9 mouse cellular contexts compared by ENCODE assay signal in genomic region chr11:106976194-106976593, GRCm38 (mm10). TPM values are rescaled to one million over a fixed set of nuclear protein-coding genes. Genes with fewer than 3 reads are reported as not detected.
DNase-seq lines count a peak whose midpoint lies in the region; ATAC-seq and TF ChIP-seq lines count a peak whose summit lies in the region.
"Had no signal": no experiment of that assay in that cellular context is flagged by ENCODE, and none has a peak within 500 bp of the region (broad histone marks: within the 10 kb centered on the region; RNA-seq: fewer than 3 reads in every experiment).

No protein-coding gene starts in this region.

- H3K27me3 ChIP-seq in heart, embryonic 16.5 days (ENCODE audit: control insufficient read depth, insufficient read depth, low read length) = no peaks in the 10 kb centered on the region
- H3K27me3 ChIP-seq in liver, embryonic 14.5 days (ENCODE audit: control insufficient read depth, insufficient read depth, low read length) = no peaks in the 10 kb centered on the region
- no peaks in the 10 kb centered on the region for H3K27me3 ChIP-seq in cerebellum, adult 2 months (ENCODE audit: control insufficient read depth, insufficient read depth, low read length)
- H3K27me3 ChIP-seq in hindbrain, embryonic 14.5 days (ENCODE audit: control insufficient read depth, insufficient read depth, low read length) = no peaks in the 10 kb centered on the region

- TF ChIP-seq POLR2A in cerebellum, adult 2 months (IDR thresholded peaks at IDR 0.05; ENCODE audit: borderline replicate concordance, insufficient read depth, low read length) = no peak

- H3K27ac ChIP-seq in heart, embryonic 16.5 days (ENCODE audit: low read length) = peak overlapping the region; percentile 71
- no peak overlapping the region for H3K27ac ChIP-seq in liver, embryonic 14.5 days
- H3K27ac ChIP-seq in cerebellum, adult 2 months (ENCODE audit: insufficient read depth, low read length) = no peak overlapping the region
- H3K27ac ChIP-seq in hindbrain, embryonic 14.5 days = no peak overlapping the region
- H3K27ac ChIP-seq: layer of hippocampus, adult 2 months had no signal

- no peak overlapping the region; the same call in 1 of the 2 replicates for H3K4me2 ChIP-seq in heart, embryonic 16.5 days (ENCODE audit: low read depth, low read length)
- no peak overlapping the region for H3K4me2 ChIP-seq in liver, embryonic 14.5 days (ENCODE audit: low read depth)
- no peak overlapping the region for H3K4me2 ChIP-seq in hindbrain, embryonic 14.5 days (replicated peaks)

- H3K4me1 ChIP-seq in heart, embryonic 16.5 days (ENCODE audit: control insufficient read depth, insufficient read depth, low read length) = peaks cover 10% of the 10 kb centered on the region; the same call in 1 of the 2 replicates
- H3K4me1 ChIP-seq in liver, embryonic 14.5 days (replicated peaks; ENCODE audit: control insufficient read depth in 2 of 2, insufficient read depth in 2 of 2, low read length in 1 of 2) = no peaks in the 10 kb centered on the region
- H3K4me1 ChIP-seq in cerebellum, adult 2 months (ENCODE audit: control insufficient read depth, insufficient read depth, low read length) = no peaks in the 10 kb centered on the region
- no peaks in the 10 kb centered on the region for H3K4me1 ChIP-seq in hindbrain, embryonic 14.5 days (replicated peaks; ENCODE audit: control insufficient read depth, insufficient read depth, low read length)

- DNase-seq in urinary bladder, postnatal 4 days (ENCODE audit: low spot score in 2 of 2) = peak; percentile 46 to 67
- no peak for DNase-seq in urinary bladder, postnatal 10 days (ENCODE audit: low spot score)
- no peak for DNase-seq in liver, embryonic 14.5 days (ENCODE audit: low read depth in 3 of 3, low spot score in 3 of 3)
- DNase-seq in cerebellum, adult 2 months = no peak
- no peak for DNase-seq in right cerebral cortex, postnatal 4 days
- no peak for DNase-seq in hindbrain, embryonic 14.5 days (ENCODE audit: low spot score)
- no peak for DNase-seq in MN1 (ENCODE audit: low spot score)

- WGBS in heart, embryonic 16.5 days = 56% methylated on average over 8 of the region's 8 CpGs
- 75% methylated on average over 8 of the region's 8 CpGs for WGBS in liver, embryonic 14.5 days (ENCODE audit: insufficient replicate concordance)
- WGBS in cerebellum, adult 2 months = 48% methylated on average over 8 of the region's 8 CpGs
- 86% methylated on average over 8 of the region's 8 CpGs for WGBS in hindbrain, embryonic 14.5 days

- no peak overlapping the region for H3K4me3 ChIP-seq in heart, embryonic 16.5 days (ENCODE audit: low read length)
- H3K4me3 ChIP-seq in liver, embryonic 14.5 days (ENCODE audit: insufficient read depth in 1 of 2, low read depth in 2 of 2, low read length in 2 of 2) = no peak overlapping the region
- H3K4me3 ChIP-seq in cerebellum, adult 2 months (replicated peaks; ENCODE audit: insufficient read depth, low read depth, low read length) = no peak overlapping the region
- H3K4me3 ChIP-seq in hindbrain, embryonic 14.5 days (replicated peaks; ENCODE audit: low read length) = no peak overlapping the region
- H3K4me3 ChIP-seq: layer of hippocampus, adult 2 months had no signal

- no peak for TF ChIP-seq CTCF in liver, embryonic 14.5 days (IDR thresholded peaks at IDR 0.05; ENCODE audit: low read depth)
- no peak for TF ChIP-seq CTCF in cerebellum, adult 2 months (IDR thresholded peaks at IDR 0.05; ENCODE audit: borderline replicate concordance, insufficient read depth, low read depth, low read length)

- 0 out of 2 replicates have a peak overlapping the region, but pooled peaks have one; percentile 25 for H3K9ac ChIP-seq in heart, embryonic 16.5 days (ENCODE audit: low read length)
- no peak overlapping the region for H3K9ac ChIP-seq in liver, embryonic 14.5 days (replicated peaks)
- no peak overlapping the region for H3K9ac ChIP-seq in hindbrain, embryonic 14.5 days

- no peaks in the 10 kb centered on the region; the same call in 1 of the 2 replicates for H3K9me3 ChIP-seq in heart, embryonic 16.5 days (replicated peaks; ENCODE audit: control insufficient read depth, low read length)
- no peaks in the 10 kb centered on the region for H3K9me3 ChIP-seq in liver, embryonic 14.5 days (ENCODE audit: control insufficient read depth, low read length)
- no peaks in the 10 kb centered on the region for H3K9me3 ChIP-seq in hindbrain, embryonic 14.5 days (ENCODE audit: control insufficient read depth, low read length)

- TF ChIP-seq EP300 in liver, embryonic 14.5 days (IDR thresholded peaks at IDR 0.05; ENCODE audit: low read depth) = no peak

- H3K36me3 ChIP-seq in heart, embryonic 16.5 days (ENCODE audit: control insufficient read depth, insufficient read depth) = no peaks in the 10 kb centered on the region
- H3K36me3 ChIP-seq in liver, embryonic 14.5 days (replicated peaks; ENCODE audit: control insufficient read depth, insufficient read depth, low read depth) = no peaks in the 10 kb centered on the region
- no peaks in the 10 kb centered on the region for H3K36me3 ChIP-seq in hindbrain, embryonic 14.5 days (replicated peaks; ENCODE audit: control insufficient read depth, insufficient read depth)

- ATAC-seq in heart, embryonic 16.5 days (replicated peaks; ENCODE audit: extremely low read depth, insufficient read depth, low FRiP score) = peak; percentile 76
- peak; percentile 31; the same call in 1 of the 2 replicates for ATAC-seq in liver, embryonic 14.5 days (ENCODE audit: insufficient read depth)
- ATAC-seq in hindbrain, embryonic 14.5 days (ENCODE audit: low FRiP score) = no peak

RNA-seq across cellular contexts. Expression of gene Kpna2, which starts 23.1 kb away (rescaled TPM):
- 235 and 294 TPM in 2 replicates for polyA plus RNA-seq in heart, embryonic 16.5 days (2015; fragmentation: Nextera tagmentation; extraction: Ambion mirVana)
- 133 and 158 TPM in 2 replicates for polyA plus RNA-seq in liver, embryonic 14.5 days (2012; rRNA removed)
- 277 and 283 TPM in 2 replicates for polyA plus RNA-seq in liver, embryonic 14.5 days (2014; fragmentation: Nextera tagmentation; extraction: Ambion mirVana)
- 30.1 and 32.2 TPM in 2 replicates for polyA plus RNA-seq in cerebellum, adult 2 months (2012; rRNA removed)
- 150 and 177 TPM in 2 replicates for polyA plus RNA-seq in hindbrain, embryonic 14.5 days (2014; fragmentation: Nextera tagmentation; extraction: Ambion mirVana)

RNA-seq across cellular contexts. Expression of gene 1810010H24Rik, which starts 49.3 kb away (rescaled TPM):
- polyA plus RNA-seq in heart, embryonic 16.5 days (2015; fragmentation: Nextera tagmentation; extraction: Ambion mirVana) = 1.6 and 3.7 TPM in 2 replicates
- polyA plus RNA-seq in liver, embryonic 14.5 days (2012; rRNA removed) = 1.8 and 1.9 TPM in 2 replicates
- polyA plus RNA-seq in liver, embryonic 14.5 days (2014; fragmentation: Nextera tagmentation; extraction: Ambion mirVana) = 2.6 and 3.9 TPM in 2 replicates
- polyA plus RNA-seq in cerebellum, adult 2 months (2012; rRNA removed) = 6.8 and 7.7 TPM in 2 replicates
- polyA plus RNA-seq in hindbrain, embryonic 14.5 days (2014; fragmentation: Nextera tagmentation; extraction: Ambion mirVana) = 7.1 and 7.8 TPM in 2 replicates

RNA-seq across cellular contexts. Expression of gene Smurf2, which starts 55.7 kb away (rescaled TPM):
- 10.2 and 10.7 TPM in 2 replicates for polyA plus RNA-seq in heart, embryonic 16.5 days (2015; fragmentation: Nextera tagmentation; extraction: Ambion mirVana)
- polyA plus RNA-seq in liver, embryonic 14.5 days (2012; rRNA removed) = 2.6 and 3.2 TPM in 2 replicates
- 3.8 and 4.0 TPM in 2 replicates for polyA plus RNA-seq in liver, embryonic 14.5 days (2014; fragmentation: Nextera tagmentation; extraction: Ambion mirVana)
- 16.3 and 18.1 TPM in 2 replicates for polyA plus RNA-seq in cerebellum, adult 2 months (2012; rRNA removed)
- 18.7 and 18.8 TPM in 2 replicates for polyA plus RNA-seq in hindbrain, embryonic 14.5 days (2014; fragmentation: Nextera tagmentation; extraction: Ambion mirVana)

Comparison
In these comparisons a context has a peak if more than half of its experiments do, and no peak if none do; other contexts are left out.
1. DNase-seq: peak in urinary bladder, postnatal 4 days (2 of 2); none in urinary bladder, postnatal 10 days (single experiment), liver, embryonic 14.5 days (0 of 3), cerebellum, adult 2 months (0 of 2), right cerebral cortex, postnatal 4 days (single experiment), hindbrain, embryonic 14.5 days (single experiment) and MN1 (single experiment).